Mouse (Mus musculus) lung, adult 2 months (tissue): ENCODE measurements at regions not wholly inside any gene's neighbourhood (a gene's known extent, or its start where the extent isn't known, plus 50 kb on each side); places are given as distances from the start of the nearest gene placed in this dataset.

ENCODE experiments used
- CTCF ChIP-seq: fragments of 200-500 bp; IDR thresholded peaks from 2 replicates; pipeline ENCODE4 v1.5.1; 2011; ENCODE audit warnings: mild to moderate bottlenecking, low read length, control low read depth; ENCODE audit not compliant: insufficient read depth
- POLR2A ChIP-seq: fragments of 200-500 bp; IDR thresholded peaks from 2 replicates; pipeline ENCODE4 v1.6.1; 2011; ENCODE audit warnings: low read depth, mild to moderate bottlenecking, control low read depth, low read length, borderline replicate concordance; ENCODE audit errors: extremely low read depth

- TF ChIP-seq POLR2A, result no peak
- no peak for TF ChIP-seq CTCF
These were observed 191.9 kb upstream of the Lpp start for GRCm38 (mm10) chr16:24201455-24201854.
